Mouse (Mus musculus): ENCODE data around the gene Zfp93. TPM values are rescaled to one million over a fixed set of nuclear protein-coding genes. Genes with fewer than 3 reads are reported as not detected.
"Not testable (repeated sequence)": the region's sequence is repeated elsewhere in the genome, so short reads cannot be mapped to it uniquely, and the experiment has no call there.

The Zfp93 gene
- polyA plus RNA-seq, 1 experiment from 2014 or later: 6.0 TPM

DNA sequence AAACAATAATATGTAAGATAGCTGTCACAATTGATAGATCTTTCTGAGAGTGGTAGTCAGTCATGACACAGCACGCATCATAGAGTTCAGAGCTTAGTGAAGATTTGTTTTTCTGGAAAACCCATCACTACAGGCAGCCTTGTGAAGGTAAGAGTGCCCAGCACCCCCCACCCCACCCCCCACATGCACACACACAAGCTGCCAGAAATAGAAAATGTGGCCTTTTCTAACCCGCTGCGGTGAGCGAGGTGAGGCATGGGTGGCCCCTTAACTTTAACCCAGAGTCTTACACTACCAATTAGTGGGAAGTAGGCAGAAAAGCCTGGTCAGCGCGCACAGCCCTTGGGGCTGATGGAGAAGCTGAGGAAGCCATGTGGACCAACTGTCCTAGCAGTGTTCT is 971 bp downstream of the Zfp93 start:
- H3K4me2 ChIP-seq: no peak overlapping the region

GRCm38 (mm10) chr7:24274456-24274855 is 4.2 kb downstream of the Zfp93 start:
- H3K9me3 ChIP-seq (replicated peaks): peaks cover 7% of the 10 kb centered on the region; the same call in 1 of the 2 replicates
- H3K9ac ChIP-seq: no peak overlapping the region
- H3K27ac ChIP-seq (ENCODE audit: poor library complexity, severe bottlenecking): no peak overlapping the region
- no peak overlapping the region for H3K4me2 ChIP-seq
- no peak for ATAC-seq (ENCODE audit: insufficient number of reproducible peaks, low FRiP score)
- WGBS: 86% methylated on average over 4 of the region's 4 CpGs
- peaks cover 4% of the 10 kb centered on the region; the same call in 1 of the 2 replicates for H3K4me1 ChIP-seq (replicated peaks)
- peaks cover 33% of the 10 kb centered on the region for H3K36me3 ChIP-seq
- H3K4me3 ChIP-seq: no peak overlapping the region
- no peaks in the 10 kb centered on the region for H3K27me3 ChIP-seq (replicated peaks)

More for the DNA sequence above, 971 bp downstream of the Zfp93 start:
- H3K4me3 ChIP-seq: no peak overlapping the region
- 0 out of 2 replicates have a peak, but pooled peaks cover 7% of the 10 kb centered on the region for H3K9me3 ChIP-seq (replicated peaks)
- H3K9ac ChIP-seq: no peak overlapping the region
- no peak overlapping the region for H3K27ac ChIP-seq (ENCODE audit: poor library complexity, severe bottlenecking)
- ATAC-seq (ENCODE audit: insufficient number of reproducible peaks, low FRiP score): no peak
- H3K27me3 ChIP-seq (replicated peaks): no peaks in the 10 kb centered on the region
- peaks cover 29% of the 10 kb centered on the region for H3K36me3 ChIP-seq
- 95% methylated on average over 6 of the region's 6 CpGs for WGBS
- peaks cover 4% of the 10 kb centered on the region; the same call in 1 of the 2 replicates for H3K4me1 ChIP-seq (replicated peaks)

DNA sequence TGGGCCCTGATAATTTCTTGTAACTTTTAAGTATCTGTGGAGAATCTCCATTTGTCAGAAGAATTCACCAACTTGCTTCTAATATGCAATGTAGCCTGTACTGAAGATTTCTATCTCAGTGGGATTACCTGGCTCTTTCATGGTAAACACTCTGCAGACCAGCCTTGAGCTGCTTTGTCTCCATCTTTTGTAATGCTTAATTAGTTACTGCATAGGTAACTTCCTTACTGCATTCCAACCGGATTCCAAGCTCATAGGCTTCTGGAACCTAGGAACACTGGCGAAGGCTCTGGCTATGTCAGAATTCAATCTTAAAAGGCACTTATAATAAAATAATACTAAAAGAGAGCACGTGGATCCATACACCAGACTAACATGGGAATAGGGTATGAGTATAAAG is 8.6 kb downstream of the Zfp93 start:
- WGBS: 82% methylated on average over 3 of the region's 3 CpGs
- not testable (repeated sequence) for ATAC-seq (ENCODE audit: insufficient number of reproducible peaks, low FRiP score); H3K4me2 ChIP-seq; H3K4me3 ChIP-seq; H3K27ac ChIP-seq (ENCODE audit: poor library complexity, severe bottlenecking); H3K27me3 ChIP-seq (replicated peaks); H3K4me1 ChIP-seq (replicated peaks); H3K9ac ChIP-seq
- H3K9me3 ChIP-seq (replicated peaks): peaks cover 11% of the 10 kb centered on the region; the same call in 1 of the 2 replicates
- peaks cover 28% of the 10 kb centered on the region for H3K36me3 ChIP-seq

GRCm38 (mm10) chr7:24280031-24280857 is 10.0 kb downstream of the Zfp93 start:
- Histone ChIP-seq H3K4me2 (no peak overlapping the region), H3K9ac (no peak overlapping the region), H3K27me3 (replicated peaks) (no peaks in the 10 kb centered on the region; the same call in 1 of the 2 replicates), H3K4me1 (replicated peaks) (no peaks in the 10 kb centered on the region), H3K4me3 (no peak overlapping the region), H3K36me3 (peaks cover 13% of the 10 kb centered on the region), H3K9me3 (replicated peaks) (peaks cover 4% of the 10 kb centered on the region), H3K27ac (ENCODE audit: poor library complexity, severe bottlenecking) (no peak overlapping the region)
- ATAC-seq (ENCODE audit: insufficient number of reproducible peaks, low FRiP score): no peak
- 46% methylated on average over 10 of the region's 10 CpGs for WGBS

- ATAC-seq (ENCODE audit: insufficient number of reproducible peaks, low FRiP score): no peak
- WGBS: 51% methylated on average over 4 of the region's 4 CpGs
- H3K27ac ChIP-seq (ENCODE audit: poor library complexity, severe bottlenecking): no peak overlapping the region
Measured at GRCm38 (mm10) chr7:24280858-24281145, 10.6 kb downstream of the Zfp93 start.

GRCm38 (mm10) chr7:24286090-24286489 is 15.9 kb downstream of the Zfp93 start:
- Histone ChIP-seq H3K4me3 (no peak overlapping the region), H3K9me3 (replicated peaks) (peaks cover 4% of the 10 kb centered on the region; the same call in 1 of the 2 replicates), H3K4me1 (replicated peaks) (no peaks in the 10 kb centered on the region), H3K9ac (no peak overlapping the region), H3K27ac (ENCODE audit: poor library complexity, severe bottlenecking) (no peak overlapping the region), H3K27me3 (replicated peaks) (no peaks in the 10 kb centered on the region; the same call in 1 of the 2 replicates), H3K4me2 (no peak overlapping the region), H3K36me3 (peaks cover 18% of the 10 kb centered on the region)
- ATAC-seq (ENCODE audit: insufficient number of reproducible peaks, low FRiP score): no peak
- 45% methylated on average over 4 of the region's 4 CpGs for WGBS

More at GRCm38 (mm10) chr7:24280858-24281145, 10.6 kb downstream of the Zfp93 start:
- Histone ChIP-seq H3K27me3 (replicated peaks) (no peaks in the 10 kb centered on the region; the same call in 1 of the 2 replicates), H3K4me2 (no peak overlapping the region), H3K9me3 (replicated peaks) (peaks cover 4% of the 10 kb centered on the region), H3K4me1 (replicated peaks) (no peaks in the 10 kb centered on the region), H3K4me3 (no peak overlapping the region), H3K9ac (no peak overlapping the region), H3K36me3 (peaks cover 8% of the 10 kb centered on the region)

- Histone ChIP-seq H3K4me1 (replicated peaks) (no peaks in the 10 kb centered on the region), H3K27ac (ENCODE audit: poor library complexity, severe bottlenecking) (no peak overlapping the region), H3K9me3 (replicated peaks) (peaks cover 4% of the 10 kb centered on the region; the same call in 1 of the 2 replicates), H3K4me2 (no peak overlapping the region), H3K27me3 (replicated peaks) (no peaks in the 10 kb centered on the region; the same call in 1 of the 2 replicates), H3K4me3 (no peak overlapping the region), H3K9ac (no peak overlapping the region), H3K36me3 (peaks cover 26% of the 10 kb centered on the region)
- no peak for ATAC-seq (ENCODE audit: insufficient number of reproducible peaks, low FRiP score)
- 68% methylated on average over 4 of the region's 4 CpGs for WGBS
Measured at GRCm38 (mm10) chr7:24286916-24287315, 16.7 kb downstream of the Zfp93 start.

DNA sequence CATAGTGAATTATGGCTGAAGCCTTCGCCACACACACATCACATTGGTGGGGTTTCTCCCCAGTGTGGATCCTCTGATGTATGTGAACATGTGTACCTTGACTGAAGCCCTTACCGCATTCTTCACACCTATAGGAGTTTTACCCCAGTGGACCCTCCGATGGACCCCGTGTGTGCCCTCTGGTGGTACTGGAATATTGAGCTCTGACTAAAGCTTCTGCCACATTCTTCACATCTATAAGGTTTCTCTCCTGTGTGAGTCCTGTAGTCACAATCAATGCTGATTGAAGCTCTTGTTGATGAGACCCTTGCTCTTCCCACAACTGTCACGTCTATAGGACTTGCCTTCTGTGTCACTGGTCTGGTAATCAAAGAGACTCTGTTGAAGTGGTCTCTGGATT is 17.4 kb downstream of the Zfp93 start:
- no peak overlapping the region for H3K4me3 ChIP-seq
- no peak overlapping the region for H3K27ac ChIP-seq (ENCODE audit: poor library complexity, severe bottlenecking)
- no peak overlapping the region for H3K9ac ChIP-seq
- no peak overlapping the region for H3K4me2 ChIP-seq
- H3K36me3 ChIP-seq: peaks cover 33% of the 10 kb centered on the region
- ATAC-seq (ENCODE audit: insufficient number of reproducible peaks, low FRiP score): no peak
- no peaks in the 10 kb centered on the region for H3K4me1 ChIP-seq (replicated peaks)
- H3K27me3 ChIP-seq (replicated peaks): no peaks in the 10 kb centered on the region; the same call in 1 of the 2 replicates
- peaks cover 4% of the 10 kb centered on the region; the same call in 1 of the 2 replicates for H3K9me3 ChIP-seq (replicated peaks)
- WGBS: 85% methylated on average over 5 of the region's 5 CpGs

DNA sequence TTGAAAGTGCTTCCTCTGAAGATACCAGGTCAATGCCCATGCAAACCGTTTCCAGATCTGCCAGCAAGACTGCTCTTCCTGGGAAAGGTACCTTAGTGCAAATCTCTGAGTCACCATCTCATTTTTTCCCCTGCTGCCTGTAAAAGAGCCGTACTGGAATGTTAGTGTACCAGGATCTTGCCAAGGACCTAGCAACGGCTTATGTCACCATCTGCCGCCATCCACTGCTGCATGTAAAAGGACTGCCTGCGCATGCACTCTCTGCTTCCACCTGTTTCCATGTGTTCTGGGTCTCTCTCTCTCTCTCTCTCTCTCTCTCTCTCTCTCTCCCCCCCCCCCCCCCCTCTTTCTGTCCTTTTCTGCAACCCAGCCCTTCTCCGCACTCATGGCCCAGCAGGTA is 18.3 kb downstream of the Zfp93 start:
- Histone ChIP-seq H3K27me3 (replicated peaks) (no peaks in the 10 kb centered on the region), H3K4me3 (no peak overlapping the region), H3K9ac (no peak overlapping the region), H3K9me3 (replicated peaks) (no peaks in the 10 kb centered on the region; the same call in 1 of the 2 replicates), H3K27ac (ENCODE audit: poor library complexity, severe bottlenecking) (no peak overlapping the region), H3K4me1 (replicated peaks) (no peaks in the 10 kb centered on the region), H3K4me2 (no peak overlapping the region), H3K36me3 (peaks cover 42% of the 10 kb centered on the region)
- no peak for ATAC-seq (ENCODE audit: insufficient number of reproducible peaks, low FRiP score)
- 84% methylated on average over 6 of the region's 6 CpGs for WGBS

DNA sequence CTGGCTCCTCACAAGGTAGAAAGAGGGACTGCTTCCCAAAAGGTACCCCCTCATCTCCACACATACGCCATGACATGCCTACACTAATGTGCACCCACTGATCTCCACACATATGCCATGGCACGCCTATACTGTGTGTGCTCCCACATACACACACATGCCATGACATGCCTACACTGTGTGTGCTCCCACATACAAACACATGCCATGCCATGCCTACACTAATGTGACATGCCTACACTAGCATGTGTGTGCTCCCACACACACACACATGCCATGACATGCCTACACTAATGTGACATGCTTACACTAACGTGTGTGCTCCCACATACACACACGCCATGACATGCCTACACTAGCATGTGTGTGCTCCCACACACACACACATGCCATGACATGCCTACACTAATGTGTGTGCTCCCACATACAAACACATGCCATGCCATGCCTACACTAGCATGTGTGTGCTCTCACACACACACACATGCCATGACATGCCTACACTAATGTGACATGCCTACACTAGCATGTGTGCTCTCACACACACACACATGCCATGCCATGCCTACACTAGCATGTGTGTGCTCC is 20.0 kb downstream of the Zfp93 start:
- Histone ChIP-seq H3K4me1 (replicated peaks) (no peaks in the 10 kb centered on the region), H3K27me3 (replicated peaks) (no peaks in the 10 kb centered on the region), H3K4me2 (no peak overlapping the region), H3K27ac (ENCODE audit: poor library complexity, severe bottlenecking) (no peak overlapping the region), H3K36me3 (peaks cover 59% of the 10 kb centered on the region), H3K9me3 (replicated peaks) (no peaks in the 10 kb centered on the region), H3K4me3 (no peak overlapping the region), H3K9ac (no peak overlapping the region)
- WGBS: 90% methylated on average over 4 of the region's 4 CpGs
- no peak for ATAC-seq (ENCODE audit: insufficient number of reproducible peaks, low FRiP score)

DNA sequence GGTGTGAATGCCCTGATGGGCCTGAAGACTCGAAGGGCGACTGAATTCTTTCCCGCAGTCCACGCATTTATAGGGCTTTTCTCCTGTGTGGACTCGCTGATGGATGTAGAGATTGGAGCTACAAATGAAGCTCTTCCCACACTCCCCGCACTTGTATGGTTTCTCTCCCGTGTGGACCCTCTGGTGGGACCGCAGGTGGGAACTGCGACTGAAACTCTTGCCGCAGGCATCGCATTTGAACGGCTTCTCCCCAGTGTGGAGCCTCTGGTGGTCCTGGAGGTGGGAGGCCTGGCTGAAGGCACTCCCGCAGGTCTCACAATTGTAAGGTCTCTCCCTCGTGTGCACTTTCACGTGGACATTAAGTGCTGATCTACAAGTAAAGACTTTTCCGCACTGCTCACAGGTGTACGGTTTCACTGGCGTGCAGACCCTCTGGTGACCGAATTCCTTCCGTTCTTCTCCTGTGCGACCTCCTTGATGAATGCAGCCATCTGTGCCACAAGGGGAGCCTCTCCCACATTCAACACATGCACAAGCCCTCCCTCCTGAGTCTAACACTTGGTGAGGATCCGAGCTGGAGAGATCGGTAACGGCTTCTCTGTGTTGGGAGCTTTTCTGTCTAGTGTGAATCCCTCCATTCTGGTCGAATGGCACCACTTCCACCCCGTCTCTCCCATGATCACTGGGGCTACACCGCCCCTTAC is 21.3 kb downstream of the Zfp93 start:
- peaks cover 72% of the 10 kb centered on the region for H3K36me3 ChIP-seq
- H3K4me3 ChIP-seq: no peak overlapping the region
- H3K4me1 ChIP-seq (replicated peaks): no peaks in the 10 kb centered on the region
- WGBS: 83% methylated on average over 27 of the region's 27 CpGs
- no peak for ATAC-seq (ENCODE audit: insufficient number of reproducible peaks, low FRiP score)
- no peak overlapping the region for H3K4me2 ChIP-seq
- no peaks in the 10 kb centered on the region for H3K9me3 ChIP-seq (replicated peaks)
- H3K9ac ChIP-seq: no peak overlapping the region
- H3K27me3 ChIP-seq (replicated peaks): no peaks in the 10 kb centered on the region
- no peak overlapping the region for H3K27ac ChIP-seq (ENCODE audit: poor library complexity, severe bottlenecking)
